Mouse (Mus musculus) CH12.LX (cell line): Measurements from ENCODE around the gene Tulp2.

ENCODE experiments used
- CTCF ChIP-seq, 2 experiments: IDR thresholded peaks in 1 of 2; conservative IDR thresholded peaks in 1 of 2; 2 replicates each; pipeline ENCODE4 v1.5.1; 2011 to 2012; ENCODE audit warnings: low read depth in 2 of 2, low read length in 2 of 2, improper control_type of control experiment in 1 of 2, inconsistent platforms in 1 of 2, mild to moderate bottlenecking in 1 of 2, moderate library complexity in 1 of 2
- POLR2A ChIP-seq: IDR thresholded peaks from 2 replicates; pipeline ENCODE4 v1.6.1; 2011; ENCODE audit warnings: low read depth, mild to moderate bottlenecking, improper control_type of control experiment, low read length
- ZC3H11A ChIP-seq: IDR thresholded peaks from 2 replicates; pipeline ENCODE4 v1.6.1; 2012; ENCODE audit warnings: low read depth, mild to moderate bottlenecking, inconsistent platforms, low read length, improper control_type of control experiment

GRCm38 (mm10) chr7:45494548-45494947 lies 12.9 kb downstream of the Tulp2 start:
- TF ChIP-seq POLR2A, result no peak
- no peak for TF ChIP-seq CTCF (conservative IDR thresholded peaks at IDR 0.05 in 1 of 2, IDR thresholded peaks at IDR 0.05 in 1 of 2; ENCODE audit: low read depth in 2 of 2, low read length in 2 of 2)
- no peak for TF ChIP-seq ZC3H11A
